Mouse (Mus musculus) MEL (cell line): ENCODE data around the gene Csad.

Source experiments
- CTCF ChIP-seq, 3 experiments: IDR thresholded peaks in 2 of 3; conservative IDR thresholded peaks in 1 of 3; 2 replicates each; pipeline ENCODE4 v1.5.1; 2011 to 2012; ENCODE audit warnings: low read length in 3 of 3, low read depth in 2 of 3, mild to moderate bottlenecking in 2 of 3, improper control_type of control experiment in 1 of 3, inconsistent platforms in 1 of 3, mixed read lengths in 1 of 3, moderate library complexity in 1 of 3; ENCODE audit not compliant: control insufficient read depth in 1 of 3, insufficient read depth in 1 of 3, poor library complexity in 1 of 3, severe bottlenecking in 1 of 3
- E2F4 ChIP-seq: IDR thresholded peaks from 2 replicates; pipeline ENCODE4 v1.6.1; 2011; ENCODE audit warnings: low read depth, low read length, improper control_type of control experiment, borderline replicate concordance
- EP300 ChIP-seq, 2 experiments: IDR thresholded peaks; 2 replicates each; pipeline ENCODE4 v1.6.1; 2011; ENCODE audit warnings: improper control_type of control experiment in 2 of 2, low read length in 2 of 2, low read depth in 1 of 2, mild to moderate bottlenecking in 1 of 2
- HCFC1 ChIP-seq: IDR thresholded peaks from 2 replicates; pipeline ENCODE4 v1.6.1; 2012; ENCODE audit warnings: low read depth, mild to moderate bottlenecking, inconsistent platforms, low read length, improper control_type of control experiment, moderate library complexity
- POLR2A ChIP-seq, 2 experiments: IDR thresholded peaks; 2 replicates each; pipeline ENCODE4 v1.6.1; 2011 to 2012; ENCODE audit warnings: low read length in 2 of 2, mild to moderate bottlenecking in 2 of 2, control low read depth in 1 of 2, improper control_type of control experiment in 1 of 2, low read depth in 1 of 2, moderate library complexity in 1 of 2; ENCODE audit not compliant: control insufficient read depth in 1 of 2, insufficient read depth in 1 of 2, poor library complexity in 1 of 2
- RAD21 ChIP-seq: IDR thresholded peaks from 2 replicates; pipeline ENCODE4 v1.6.1; 2011; ENCODE audit warnings: mild to moderate bottlenecking, low read depth, low read length, improper control_type of control experiment
- TAL1 ChIP-seq: IDR thresholded peaks from 2 replicates; pipeline ENCODE4 v1.6.1; 2012; ENCODE audit warnings: mild to moderate bottlenecking, inconsistent platforms, low read length, moderate library complexity, mixed read lengths
- TBP ChIP-seq: IDR thresholded peaks from 2 replicates; pipeline ENCODE4 v1.8.0; 2011; ENCODE audit warnings: low read depth, low read length, improper control_type of control experiment
- TCF12 ChIP-seq: IDR thresholded peaks from 2 replicates; pipeline ENCODE4 v1.6.1; 2014; ENCODE audit warnings: low read depth, mild to moderate bottlenecking, inconsistent platforms, low read length, improper control_type of control experiment, moderate library complexity
- UBTF ChIP-seq: IDR thresholded peaks from 2 replicates; pipeline ENCODE4 v1.6.1; 2012; ENCODE audit warnings: low read depth, mild to moderate bottlenecking, inconsistent platforms, low read length, improper control_type of control experiment, moderate library complexity, borderline replicate concordance; ENCODE audit not compliant: insufficient read depth
- ZMIZ1 ChIP-seq: IDR thresholded peaks from 2 replicates; pipeline ENCODE4 v1.6.1; 2012; ENCODE audit warnings: low read depth, mild to moderate bottlenecking, inconsistent platforms, low read length, improper control_type of control experiment, moderate library complexity

DNA sequence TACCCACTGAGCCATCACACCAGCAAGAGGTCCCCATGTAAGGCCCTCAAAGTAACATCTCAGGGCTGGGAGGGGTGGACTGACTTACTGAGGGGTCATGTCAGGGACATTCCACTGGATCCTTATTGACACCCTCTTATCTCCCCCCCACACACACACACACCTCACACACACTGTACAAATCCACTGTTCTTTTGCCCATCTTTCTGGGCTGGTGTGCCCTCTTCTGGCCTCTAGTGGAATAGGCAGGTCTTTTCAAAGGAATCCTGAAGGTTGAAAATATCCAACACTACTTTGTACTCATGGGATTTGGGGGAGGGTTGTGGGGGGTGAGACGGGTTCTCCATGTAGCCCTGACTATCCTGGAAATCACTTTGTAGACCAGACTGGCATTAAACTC lies 57.6 kb downstream of the Csad start:
- TF ChIP-seq UBTF (no peak), POLR2A (IDR thresholded peaks at IDR 0.05; ENCODE audit: control insufficient read depth in 1 of 2, insufficient read depth in 1 of 2, low read depth in 1 of 2, low read length in 2 of 2, poor library complexity in 1 of 2) (no peak), TCF12 (0 out of 2 replicates have a peak, but pooled peaks have one; percentile 34), E2F4 (no peak), CTCF (IDR thresholded peaks at IDR 0.05 in 2 of 3, conservative IDR thresholded peaks at IDR 0.05 in 1 of 3; ENCODE audit: control insufficient read depth in 1 of 3, insufficient read depth in 1 of 3, low read depth in 2 of 3, low read length in 3 of 3, poor library complexity in 1 of 3, severe bottlenecking in 1 of 3) (peak; percentile 74 to 97 (median 88)), TAL1 (peak; percentile 64), EP300 (IDR thresholded peaks at IDR 0.05; ENCODE audit: low read depth in 1 of 2, low read length in 2 of 2) (no peak; a peak in 1 of 4 replicates), RAD21 (peak; percentile 79), ZMIZ1 (no peak), HCFC1 (0 out of 2 replicates have a peak, but pooled peaks have one; percentile 33), TBP (peak; percentile 55; the same call in 1 of the 2 replicates)
